Mouse (Mus musculus): ENCODE results near the gene Rag1.

- no peak for TF ChIP-seq E2F4 (IDR thresholded peaks at IDR 0.05; ENCODE audit: borderline replicate concordance, low read depth, low read length)
- no peak for TF ChIP-seq POLR2A (IDR thresholded peaks at IDR 0.05; ENCODE audit: control insufficient read depth in 1 of 2, insufficient read depth in 1 of 2, low read depth in 1 of 2, low read length in 2 of 2, poor library complexity in 1 of 2)
- TF ChIP-seq USF1 (IDR thresholded peaks at IDR 0.05; ENCODE audit: low read depth, low read length): no peak
Observed at GRCm38 (mm10) chr2:101652204-101652920, 3.1 kb upstream of the Rag1 start.
